Mouse (Mus musculus): ENCODE measurements at regions not wholly inside any gene's neighbourhood (a gene's known extent, or its start where the extent isn't known, plus 50 kb on each side); places are given as distances from the start of the nearest gene placed in this dataset.
A peak's percentile ranks its signal among the peaks of the same experiment; 100 is the strongest.

GRCm38 (mm10) chr2:128432741-128433140 lies 158.3 kb upstream of the Spdye4c start:
- DNase-seq (ENCODE audit: low read depth) = no peak

DNA sequence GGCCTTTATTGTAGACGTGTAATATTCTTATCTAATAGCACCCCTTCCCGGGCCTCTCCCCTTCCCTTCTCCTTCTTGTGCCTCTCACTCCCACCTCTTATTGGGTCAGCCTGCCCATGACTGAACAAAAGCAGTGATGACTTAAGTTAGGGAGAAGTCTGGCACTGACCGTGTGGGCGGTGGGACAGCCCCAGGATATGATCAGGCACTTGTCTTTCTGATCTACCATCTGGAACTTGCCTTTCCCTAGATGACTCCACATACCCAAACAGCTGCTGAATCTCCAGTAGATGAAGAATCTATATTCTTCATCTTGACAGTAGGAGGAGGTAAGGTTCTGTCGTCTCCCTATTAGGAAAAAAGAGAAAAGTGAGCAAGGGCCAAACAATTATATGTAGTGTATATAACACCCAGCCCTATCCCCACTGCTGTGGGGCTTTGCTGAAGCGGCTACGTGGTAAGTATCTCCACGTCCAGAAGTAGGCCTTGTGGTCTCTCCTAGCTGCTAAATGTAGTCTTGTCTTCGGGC lies 157.4 kb upstream of the Spdye4c start:
- no peak for DNase-seq (ENCODE audit: low read depth)

- DNase-seq (ENCODE audit: low read depth) = no peak
Observed at GRCm38 (mm10) chr2:128434200-128434977, 156.6 kb upstream of the Spdye4c start.

- no peak for DNase-seq (ENCODE audit: low read depth)
Observed at GRCm38 (mm10) chr2:128436378-128436777, 154.6 kb upstream of the Spdye4c start.

GRCm38 (mm10) chr2:128437698-128438097 lies 153.3 kb upstream of the Spdye4c start:
- DNase-seq (ENCODE audit: low read depth) = no peak

DNA sequence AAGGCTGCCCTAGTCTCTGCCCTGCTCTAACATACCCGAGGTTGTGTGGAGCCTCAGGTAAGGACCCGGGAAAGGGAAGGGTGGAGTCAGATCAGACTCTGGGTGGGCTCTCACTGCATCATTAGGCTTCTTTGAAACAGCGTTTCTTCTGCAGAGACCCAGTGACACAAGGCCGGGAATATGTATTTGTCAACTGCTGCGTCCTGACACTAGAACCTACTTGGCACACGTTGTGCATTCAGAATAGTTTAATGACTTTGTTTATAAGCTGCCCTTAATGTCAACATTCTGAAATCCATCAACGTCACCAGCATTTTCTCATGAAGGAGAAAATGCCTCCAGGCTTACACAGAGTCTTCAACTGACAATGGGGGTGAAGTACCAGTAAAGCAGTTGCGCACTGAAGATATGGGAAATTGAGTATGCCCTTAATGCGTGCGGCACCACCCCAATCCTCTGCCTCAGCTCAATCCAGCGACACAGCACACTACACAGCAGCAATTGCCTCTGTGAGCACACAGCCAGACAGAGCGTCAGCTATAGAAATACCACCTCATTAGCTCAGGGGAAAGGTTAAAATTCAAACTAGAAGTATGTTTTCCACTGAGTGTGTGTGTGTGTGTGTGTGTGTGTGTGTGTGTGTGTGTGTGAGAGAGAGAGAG lies 152.7 kb upstream of the Spdye4c start:
- DNase-seq (ENCODE audit: low read depth) = no peak

GRCm38 (mm10) chr2:128438897-128439296 lies 152.1 kb upstream of the Spdye4c start:
- no peak for DNase-seq (ENCODE audit: low read depth)

GRCm38 (mm10) chr2:128444599-128445011 lies 146.4 kb upstream of the Spdye4c start:
- no peak for DNase-seq (ENCODE audit: low read depth)

DNA sequence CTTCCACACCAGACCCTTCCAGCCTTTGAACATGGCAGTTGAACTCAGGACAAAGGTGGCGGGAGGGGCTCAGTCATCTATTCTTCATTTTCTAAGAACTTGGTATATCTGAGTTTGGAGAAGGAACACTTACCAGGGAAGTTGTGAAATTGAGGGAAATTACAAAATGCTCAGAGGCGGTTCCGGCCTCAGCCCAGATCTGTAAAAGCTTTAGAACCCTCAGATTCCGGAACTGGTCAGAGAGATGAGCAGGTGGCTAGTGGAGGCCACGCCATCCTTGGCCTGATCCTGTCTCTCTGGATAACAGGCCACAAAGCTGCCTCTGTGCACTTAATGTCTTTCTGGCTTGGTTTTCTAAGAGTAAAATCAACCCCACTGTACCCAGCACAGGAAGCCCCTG lies 145.6 kb upstream of the Spdye4c start:
- no peak for DNase-seq (ENCODE audit: low read depth)

GRCm38 (mm10) chr2:128449294-128449693 lies 141.7 kb upstream of the Spdye4c start:
- DNase-seq (ENCODE audit: low read depth) = no peak

- no peak for DNase-seq (ENCODE audit: low read depth)
Observed at GRCm38 (mm10) chr2:128450045-128450444, 141.0 kb upstream of the Spdye4c start.

GRCm38 (mm10) chr2:128451554-128452239 lies 139.3 kb upstream of the Spdye4c start:
- peak; percentile 61 for DNase-seq (ENCODE audit: low read depth)

- no peak for DNase-seq (ENCODE audit: low read depth)
Observed at GRCm38 (mm10) chr2:128452582-128452981, 138.4 kb upstream of the Spdye4c start.

DNA sequence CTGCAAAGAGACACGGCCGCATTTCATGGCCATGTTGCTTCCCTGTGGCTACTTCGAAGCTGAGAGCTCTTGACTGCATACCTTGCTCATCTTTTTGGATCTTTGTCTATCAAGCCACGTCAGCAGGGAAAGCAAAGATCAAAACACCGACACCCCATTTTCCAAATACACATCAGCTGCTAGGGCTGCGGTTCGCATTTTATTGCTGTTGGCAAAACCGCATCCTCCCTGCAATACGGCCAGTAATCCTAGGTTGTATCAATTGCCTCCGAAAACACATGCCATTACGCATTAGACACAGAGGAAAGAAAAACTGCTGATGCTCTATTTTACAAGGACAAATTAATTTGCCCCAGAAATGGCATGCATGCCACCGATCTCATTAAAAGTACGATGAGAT lies 136.5 kb upstream of the Spdye4c start:
- no peak for DNase-seq (ENCODE audit: low read depth)

- no peak for DNase-seq (ENCODE audit: low read depth)
Observed at GRCm38 (mm10) chr2:128457591-128458209, 133.3 kb upstream of the Spdye4c start.

GRCm38 (mm10) chr2:128465214-128465984 lies 125.6 kb upstream of the Spdye4c start:
- no peak for DNase-seq (ENCODE audit: low read depth)

GRCm38 (mm10) chr2:128467490-128468245 lies 123.3 kb upstream of the Spdye4c start:
- no peak for DNase-seq (ENCODE audit: low read depth)

DNA sequence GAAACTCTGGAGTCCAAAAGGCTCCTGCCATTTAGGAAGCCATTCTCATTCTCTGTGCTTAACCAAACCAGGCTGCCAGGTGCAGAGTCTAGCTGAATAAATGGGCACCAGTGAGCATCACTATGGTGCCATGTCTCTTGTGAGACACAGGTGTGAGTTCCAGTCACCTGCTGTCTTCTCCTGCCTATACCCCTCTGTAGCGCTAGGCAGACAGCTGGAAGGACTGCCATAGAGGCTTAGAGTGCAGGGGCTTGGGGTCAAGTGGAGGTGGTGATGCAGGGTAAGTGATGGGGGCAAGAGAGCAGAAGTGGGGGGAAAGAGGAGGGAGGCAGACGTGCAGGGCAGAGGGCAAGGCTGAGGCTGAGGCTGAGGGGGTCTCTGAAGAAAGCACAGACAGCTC lies 122.7 kb upstream of the Spdye4c start:
- no peak for DNase-seq (ENCODE audit: low read depth)

DNA sequence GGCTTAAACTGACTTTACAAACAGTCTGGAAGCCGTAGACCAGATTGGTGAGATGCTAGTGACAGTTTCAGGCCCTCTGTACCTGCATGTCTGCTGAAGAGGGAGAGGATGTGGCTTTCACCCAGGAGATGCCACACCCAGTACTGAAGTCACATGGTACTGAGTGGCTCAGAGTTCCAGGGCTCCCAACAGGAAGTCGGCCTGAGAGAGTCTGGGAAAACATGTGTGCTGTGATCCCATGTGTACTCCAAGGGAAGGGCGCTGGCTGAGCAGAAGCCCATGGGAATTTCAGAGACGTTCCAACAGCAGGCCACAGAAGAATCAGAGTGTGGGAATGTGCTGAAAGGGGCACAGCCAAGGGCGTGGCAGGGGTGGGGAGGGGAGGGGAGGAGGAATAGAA lies 120.7 kb upstream of the Spdye4c start:
- peak; percentile 73 for DNase-seq (ENCODE audit: low read depth)

- DNase-seq (ENCODE audit: low read depth) = no peak
Observed at GRCm38 (mm10) chr2:128473241-128473954, 117.6 kb upstream of the Spdye4c start.

Measured in naive thymus-derived CD4-positive, alpha-beta T cell, adult 2 months (primary cell).